Mouse (Mus musculus): ENCODE results near the gene Ap5z1. TPM values are rescaled to one million over a fixed set of nuclear protein-coding genes. Genes with fewer than 3 reads are reported as not detected.

Gene Ap5z1
- polyA plus RNA-seq, 1 experiment, result 50.6 TPM

- 96% methylated on average over 7 of the region's 7 CpGs for WGBS
- H3K4me1 ChIP-seq (ENCODE audit: control insufficient read depth, insufficient read depth, low read length), result no peaks in the 10 kb centered on the region; the same call in 1 of the 2 replicates
- no peak overlapping the region for H3K4me3 ChIP-seq (replicated peaks; ENCODE audit: extremely low read depth, low read depth, low read length)
- DNase-seq, result no peak
- no peak for TF ChIP-seq POLR2A (IDR thresholded peaks at IDR 0.05; ENCODE audit: borderline replicate concordance, extremely low read depth, low read depth, low read length)
- no peak for TF ChIP-seq CTCF (IDR thresholded peaks at IDR 0.05; ENCODE audit: insufficient read depth, low read length)
These were observed 1.7 kb upstream of the Ap5z1 start for GRCm38 (mm10) chr5:142461942-142462640.

- no peak for DNase-seq
- no peak overlapping the region for H3K4me3 ChIP-seq (replicated peaks; ENCODE audit: extremely low read depth, low read depth, low read length)
- 96% methylated on average over 2 of the region's 2 CpGs for WGBS
- TF ChIP-seq CTCF (IDR thresholded peaks at IDR 0.05; ENCODE audit: insufficient read depth, low read length) (no peak), POLR2A (IDR thresholded peaks at IDR 0.05; ENCODE audit: borderline replicate concordance, extremely low read depth, low read depth, low read length) (no peak)
- no peaks in the 10 kb centered on the region; the same call in 1 of the 2 replicates for H3K4me1 ChIP-seq (ENCODE audit: control insufficient read depth, insufficient read depth, low read length)
These were observed 1.1 kb upstream of the Ap5z1 start for GRCm38 (mm10) chr5:142462641-142462948.

GRCm38 (mm10) chr5:142463011-142463410 lies 733 bp upstream of the Ap5z1 start:
- no peak for DNase-seq
- Histone ChIP-seq H3K4me1 (ENCODE audit: control insufficient read depth, insufficient read depth, low read length) (no peaks in the 10 kb centered on the region; the same call in 1 of the 2 replicates), H3K4me3 (replicated peaks; ENCODE audit: extremely low read depth, low read depth, low read length) (no peak overlapping the region)
- no peak for TF ChIP-seq CTCF (IDR thresholded peaks at IDR 0.05; ENCODE audit: insufficient read depth, low read length)
- no peak for TF ChIP-seq POLR2A (IDR thresholded peaks at IDR 0.05; ENCODE audit: borderline replicate concordance, extremely low read depth, low read depth, low read length)
- 80% methylated on average over 6 of the region's 6 CpGs for whole genome bisulfite sequencing

- WGBS, result 93% methylated on average over 13 of the region's 13 CpGs
- TF ChIP-seq POLR2A (IDR thresholded peaks at IDR 0.05; ENCODE audit: borderline replicate concordance, extremely low read depth, low read depth, low read length) (no peak), CTCF (IDR thresholded peaks at IDR 0.05; ENCODE audit: insufficient read depth, low read length) (no peak)
- no peak for DNase-seq
These were observed 4.6 kb downstream of the Ap5z1 start for GRCm38 (mm10) chr5:142468375-142468774.

GRCm38 (mm10) chr5:142469796-142470195 lies 6.1 kb downstream of the Ap5z1 start:
- DNase-seq, result no peak
- WGBS, result 74% methylated on average over 11 of the region's 11 CpGs
- no peak overlapping the region for H3K4me3 ChIP-seq (replicated peaks; ENCODE audit: extremely low read depth, low read depth, low read length)
- TF ChIP-seq POLR2A (IDR thresholded peaks at IDR 0.05; ENCODE audit: borderline replicate concordance, extremely low read depth, low read depth, low read length) (no peak), CTCF (IDR thresholded peaks at IDR 0.05; ENCODE audit: insufficient read depth, low read length) (no peak)
- H3K4me1 ChIP-seq (ENCODE audit: control insufficient read depth, insufficient read depth, low read length), result no peaks in the 10 kb centered on the region; the same call in 1 of the 2 replicates

More at GRCm38 (mm10) chr5:142468375-142468774, 4.6 kb downstream of the Ap5z1 start:
- Histone ChIP-seq H3K4me1 (ENCODE audit: control insufficient read depth, insufficient read depth, low read length) (no peaks in the 10 kb centered on the region; the same call in 1 of the 2 replicates), H3K4me3 (replicated peaks; ENCODE audit: extremely low read depth, low read depth, low read length) (no peak overlapping the region)

GRCm38 (mm10) chr5:142473696-142474095 lies 10.0 kb downstream of the Ap5z1 start:
- 63% methylated on average over 10 of the region's 10 CpGs for WGBS
- Histone ChIP-seq H3K4me3 (replicated peaks; ENCODE audit: extremely low read depth, low read depth, low read length) (no peak overlapping the region), H3K4me1 (ENCODE audit: control insufficient read depth, insufficient read depth, low read length) (no peaks in the 10 kb centered on the region)
- no peak for DNase-seq
- no peak for TF ChIP-seq POLR2A (IDR thresholded peaks at IDR 0.05; ENCODE audit: borderline replicate concordance, extremely low read depth, low read depth, low read length)
- TF ChIP-seq CTCF (IDR thresholded peaks at IDR 0.05; ENCODE audit: insufficient read depth, low read length), result no peak

- DNase-seq, result no peak
- 54% methylated on average over 7 of the region's 7 CpGs for WGBS
- TF ChIP-seq POLR2A (IDR thresholded peaks at IDR 0.05; ENCODE audit: borderline replicate concordance, extremely low read depth, low read depth, low read length) (no peak), CTCF (IDR thresholded peaks at IDR 0.05; ENCODE audit: insufficient read depth, low read length) (no peak)
- Histone ChIP-seq H3K4me3 (replicated peaks; ENCODE audit: extremely low read depth, low read depth, low read length) (no peak overlapping the region), H3K4me1 (ENCODE audit: control insufficient read depth, insufficient read depth, low read length) (no peaks in the 10 kb centered on the region)
These were observed 11.9 kb downstream of the Ap5z1 start for GRCm38 (mm10) chr5:142475669-142476068.

- Histone ChIP-seq H3K4me3 (replicated peaks; ENCODE audit: extremely low read depth, low read depth, low read length) (no peak overlapping the region), H3K4me1 (ENCODE audit: control insufficient read depth, insufficient read depth, low read length) (no peaks in the 10 kb centered on the region)
- 86% methylated on average over 12 of the region's 12 CpGs for WGBS
- no peak for DNase-seq
- TF ChIP-seq POLR2A (IDR thresholded peaks at IDR 0.05; ENCODE audit: borderline replicate concordance, extremely low read depth, low read depth, low read length), result no peak
- TF ChIP-seq CTCF (IDR thresholded peaks at IDR 0.05; ENCODE audit: insufficient read depth, low read length), result no peak
These were observed 13.6 kb downstream of the Ap5z1 start for GRCm38 (mm10) chr5:142477346-142477745.

- WGBS, result 83% methylated on average over 5 of the region's 5 CpGs
- no peak overlapping the region for H3K4me3 ChIP-seq (replicated peaks; ENCODE audit: extremely low read depth, low read depth, low read length)
- no peak for DNase-seq
- no peak for TF ChIP-seq POLR2A (IDR thresholded peaks at IDR 0.05; ENCODE audit: borderline replicate concordance, extremely low read depth, low read depth, low read length)
- TF ChIP-seq CTCF (IDR thresholded peaks at IDR 0.05; ENCODE audit: insufficient read depth, low read length), result no peak
- no peaks in the 10 kb centered on the region for H3K4me1 ChIP-seq (ENCODE audit: control insufficient read depth, insufficient read depth, low read length)
These were observed 14.3 kb downstream of the Ap5z1 start for GRCm38 (mm10) chr5:142477866-142478615.

Data from lung, adult 2 months (tissue).